Mouse (Mus musculus) limb, embryonic 10.5 days (tissue): ENCODE results near the gene Zfp341. TPM values are rescaled to one million over a fixed set of nuclear protein-coding genes. Genes with fewer than 3 reads are reported as not detected.

Experiments used
- DNase-seq: peaks from one replicate; pipeline ENCODE4 v3.0.0-alpha.2; 2017; ENCODE audit warnings: low spot score
- H3K27ac ChIP-seq: fragments of 300-500 bp; sonication (generic); 2 replicates; pipeline ENCODE4 v1.5.1; 2016; ENCODE audit warnings: mild to moderate bottlenecking
- H3K27me3 ChIP-seq: fragments of 300-500 bp; sonication (generic); 2 replicates; pipeline ENCODE4 v1.6.1; 2016; ENCODE audit warnings: low read depth, mild to moderate bottlenecking; ENCODE audit not compliant: poor library complexity, severe bottlenecking
- H3K36me3 ChIP-seq: fragments of 300-500 bp; sonication (generic); 2 replicates; pipeline ENCODE4 v1.6.1; 2016; ENCODE audit warnings: mild to moderate bottlenecking, moderate library complexity
- H3K4me1 ChIP-seq: fragments of 300-500 bp; sonication (generic); 2 replicates; pipeline ENCODE4 v1.6.1; 2016
- H3K4me3 ChIP-seq: fragments of 300-500 bp; sonication (generic); 2 replicates; pipeline ENCODE4 v1.5.1; 2016; ENCODE audit warnings: mild to moderate bottlenecking, moderate library complexity
- H3K9me3 ChIP-seq: fragments of 300-500 bp; sonication (generic); replicated peaks from 2 replicates; pipeline ENCODE4 v1.6.1; 2016; ENCODE audit warnings: mild to moderate bottlenecking
- WGBS: fragments of 180-500 bp; shearing (Covaris S2); methylation state at CpG from one replicate; pipeline ENCODE4 v1.1.7; 2016; 5-methylcytosine and 5-hydroxymethylcytosine counted together
- polyA plus RNA-seq: library from polyadenylated mRNA; unstranded; fragments of >200 nt; fragmentation: Nextera tagmentation; extraction: Ambion mirVana; gene quantifications from 2 replicates; pipeline ENCODE4 v1.2.1, GENCODE M21; 2016

Gene Zfp341
- polyA plus RNA-seq, 1 experiment from 2014 or later: 1.1 TPM

- H3K4me1 ChIP-seq: peaks cover 20% of the 10 kb centered on the region
- H3K4me3 ChIP-seq: peak overlapping the region; percentile 22; the same call in 1 of the 2 replicates
- peak overlapping the region; percentile 68; the same call in 1 of the 2 replicates for H3K27ac ChIP-seq
- no peaks in the 10 kb centered on the region for H3K9me3 ChIP-seq
- no peaks in the 10 kb centered on the region for H3K27me3 ChIP-seq
- H3K36me3 ChIP-seq: peaks cover 21% of the 10 kb centered on the region
- 74% methylated on average over 19 of the region's 19 CpGs for WGBS
- no peak for DNase-seq
Observed at GRCm38 (mm10) chr2:154676653-154677609, 63.8 kb downstream of the Zfp341 start.

GRCm38 (mm10) chr2:154677651-154678139 lies 64.6 kb downstream of the Zfp341 start:
- H3K4me1 ChIP-seq: peaks cover 27% of the 10 kb centered on the region
- H3K9me3 ChIP-seq: no peaks in the 10 kb centered on the region
- H3K27me3 ChIP-seq: no peaks in the 10 kb centered on the region
- 0 out of 2 replicates have a peak overlapping the region, but pooled peaks have one; percentile 10 for H3K27ac ChIP-seq
- no peak overlapping the region for H3K4me3 ChIP-seq
- peaks cover 17% of the 10 kb centered on the region for H3K36me3 ChIP-seq
- DNase-seq: no peak
- 83% methylated on average over 10 of the region's 10 CpGs for WGBS

- 97% methylated on average over 3 of the region's 3 CpGs for WGBS
- Histone ChIP-seq H3K27ac (no peak overlapping the region), H3K27me3 (no peaks in the 10 kb centered on the region), H3K4me3 (no peak overlapping the region), H3K36me3 (peaks cover 14% of the 10 kb centered on the region), H3K4me1 (peaks cover 30% of the 10 kb centered on the region), H3K9me3 (no peaks in the 10 kb centered on the region)
- no peak for DNase-seq
Observed at GRCm38 (mm10) chr2:154678995-154679394, 65.9 kb downstream of the Zfp341 start.

DNA sequence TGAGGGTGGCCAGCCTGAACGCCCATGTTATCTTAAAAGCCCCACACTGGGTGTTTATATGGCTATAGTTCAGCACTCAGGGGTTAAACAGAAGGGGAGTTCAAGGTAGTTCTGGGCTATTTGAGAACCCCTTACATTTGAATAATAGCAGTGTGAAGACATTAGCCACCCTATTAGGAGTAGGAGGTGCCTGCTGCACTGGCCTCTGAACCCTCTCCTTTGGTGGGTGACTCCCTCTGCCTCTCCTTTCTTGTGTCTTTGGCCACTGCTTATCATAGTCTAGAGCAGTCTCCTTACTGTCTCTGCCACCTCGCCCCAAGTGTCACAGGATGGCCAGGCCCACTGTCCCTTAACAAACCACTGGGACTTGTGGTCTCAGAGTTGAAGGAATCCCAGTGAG lies 67.2 kb downstream of the Zfp341 start:
- 78% methylated on average over 2 of the region's 2 CpGs for WGBS
- H3K27me3 ChIP-seq: no peaks in the 10 kb centered on the region
- H3K4me1 ChIP-seq: peaks cover 30% of the 10 kb centered on the region
- H3K9me3 ChIP-seq: no peaks in the 10 kb centered on the region
- H3K4me3 ChIP-seq: no peak overlapping the region
- DNase-seq: no peak
- H3K36me3 ChIP-seq: peaks cover 19% of the 10 kb centered on the region
- no peak overlapping the region for H3K27ac ChIP-seq

- Histone ChIP-seq H3K36me3 (peaks cover 15% of the 10 kb centered on the region), H3K4me1 (peaks cover 30% of the 10 kb centered on the region), H3K4me3 (no peak overlapping the region), H3K9me3 (no peaks in the 10 kb centered on the region), H3K27me3 (no peaks in the 10 kb centered on the region), H3K27ac (no peak overlapping the region)
- no peak for DNase-seq
- 94% methylated on average over 6 of the region's 6 CpGs for WGBS
Observed at GRCm38 (mm10) chr2:154680941-154681340, 67.8 kb downstream of the Zfp341 start.

DNA sequence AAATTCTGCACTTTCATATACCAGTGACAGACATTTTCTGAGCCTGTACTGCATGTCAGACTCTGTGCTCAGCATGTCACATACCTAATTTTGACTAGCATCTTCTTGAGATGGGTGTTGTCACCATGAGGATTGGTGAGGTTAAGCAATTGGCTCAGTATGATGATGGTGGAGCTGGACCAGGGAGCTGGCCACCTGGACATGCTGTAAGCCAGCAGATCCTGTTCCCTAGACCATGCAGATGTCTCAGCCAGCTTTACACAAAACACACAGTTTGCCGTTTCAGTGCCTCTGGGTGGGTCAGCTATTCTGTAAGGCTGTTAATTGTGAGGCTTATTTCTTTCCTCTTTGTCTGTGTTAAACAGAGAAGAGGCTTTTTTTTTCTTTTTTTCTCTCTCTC lies 69.6 kb downstream of the Zfp341 start:
- H3K4me1 ChIP-seq: peaks cover 19% of the 10 kb centered on the region
- no peaks in the 10 kb centered on the region for H3K9me3 ChIP-seq
- 81% methylated on average over 1 of the region's 1 CpGs for WGBS
- no peak overlapping the region for H3K4me3 ChIP-seq
- DNase-seq: no peak
- H3K27me3 ChIP-seq: no peaks in the 10 kb centered on the region
- peaks cover 15% of the 10 kb centered on the region for H3K36me3 ChIP-seq
- no peak overlapping the region for H3K27ac ChIP-seq

DNA sequence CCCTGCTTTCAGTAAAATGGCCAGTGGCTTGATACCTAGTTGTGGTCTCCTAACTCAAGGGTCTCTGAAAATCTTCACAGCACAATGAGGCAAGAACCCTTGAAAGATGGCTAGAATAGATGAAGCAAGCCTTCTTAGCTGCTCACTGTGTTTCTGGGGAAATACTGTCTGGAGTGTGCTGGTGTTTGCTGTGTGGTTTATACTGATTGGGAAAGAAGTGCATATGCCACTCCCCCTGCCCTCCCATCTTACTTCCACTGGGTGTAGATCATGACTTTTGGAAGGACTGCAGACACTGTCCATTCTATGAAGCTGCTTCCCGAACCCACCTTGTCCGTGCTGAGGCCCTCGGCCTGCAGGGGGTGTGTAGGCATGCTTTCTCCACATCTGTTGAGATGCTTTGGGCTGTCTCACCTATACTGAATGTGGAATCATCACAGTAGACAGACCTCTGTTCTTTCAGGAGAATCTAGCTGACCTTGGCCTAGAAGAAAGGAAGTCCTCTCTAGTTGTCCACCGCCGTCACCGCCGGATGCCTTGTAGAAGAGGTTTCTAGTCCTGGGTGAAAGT lies 71.9 kb downstream of the Zfp341 start:
- Histone ChIP-seq H3K36me3 (peaks cover 19% of the 10 kb centered on the region), H3K4me1 (peaks cover 17% of the 10 kb centered on the region), H3K27ac (no peak overlapping the region), H3K27me3 (no peaks in the 10 kb centered on the region), H3K4me3 (no peak overlapping the region), H3K9me3 (no peaks in the 10 kb centered on the region)
- no peak for DNase-seq
- WGBS: 93% methylated on average over 7 of the region's 7 CpGs

- H3K27me3 ChIP-seq: no peaks in the 10 kb centered on the region
- peaks cover 27% of the 10 kb centered on the region for H3K36me3 ChIP-seq
- no peak for DNase-seq
- no peaks in the 10 kb centered on the region for H3K9me3 ChIP-seq
- H3K27ac ChIP-seq: no peak overlapping the region
- 86% methylated on average over 3 of the region's 3 CpGs for WGBS
- H3K4me1 ChIP-seq: peaks cover 15% of the 10 kb centered on the region
- H3K4me3 ChIP-seq: no peak overlapping the region
Observed at GRCm38 (mm10) chr2:154685772-154686171, 72.7 kb downstream of the Zfp341 start.

DNA sequence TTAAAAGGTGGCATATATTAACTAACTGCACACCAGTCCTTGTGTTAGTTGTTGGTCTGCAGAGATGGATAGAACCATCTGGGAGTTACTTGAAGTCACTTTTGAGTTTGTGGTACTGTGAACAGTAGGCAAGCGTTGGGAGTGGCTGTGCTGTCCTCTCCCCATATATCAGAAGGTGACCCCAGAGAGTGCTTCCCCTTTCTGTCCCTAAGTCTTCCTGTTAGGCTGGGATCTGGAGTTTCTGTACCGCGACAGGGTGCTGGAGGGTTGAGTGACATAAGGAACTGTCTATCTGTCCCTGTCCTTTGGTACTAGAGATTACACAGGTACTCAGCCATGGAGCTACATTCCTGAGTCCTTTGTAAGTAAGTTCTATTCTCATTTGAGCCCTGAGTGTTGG lies 73.7 kb downstream of the Zfp341 start:
- H3K9me3 ChIP-seq: no peaks in the 10 kb centered on the region
- 86% methylated on average over 3 of the region's 3 CpGs for WGBS
- DNase-seq: no peak
- H3K36me3 ChIP-seq: peaks cover 35% of the 10 kb centered on the region
- H3K4me3 ChIP-seq: no peak overlapping the region
- peaks cover 11% of the 10 kb centered on the region for H3K4me1 ChIP-seq
- no peaks in the 10 kb centered on the region for H3K27me3 ChIP-seq
- H3K27ac ChIP-seq: no peak overlapping the region

DNA sequence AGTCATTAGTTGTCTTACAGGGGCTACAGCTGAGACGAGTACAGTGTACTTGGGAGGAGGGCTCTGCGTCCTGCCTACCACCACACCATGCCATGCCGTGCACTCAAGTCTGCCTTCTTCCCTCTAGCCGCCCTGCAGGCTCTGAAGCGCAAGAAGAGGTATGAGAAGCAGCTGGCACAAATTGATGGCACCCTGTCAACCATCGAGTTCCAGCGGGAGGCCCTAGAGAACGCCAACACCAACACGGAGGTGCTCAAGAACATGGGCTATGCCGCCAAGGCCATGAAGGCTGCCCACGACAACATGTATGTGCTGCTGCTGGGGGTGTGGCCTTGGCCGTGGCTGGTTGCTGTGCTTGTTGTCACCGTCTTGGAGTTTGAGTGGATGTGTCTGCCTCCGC lies 76.3 kb downstream of the Zfp341 start:
- Histone ChIP-seq H3K9me3 (no peaks in the 10 kb centered on the region), H3K27ac (no peak overlapping the region), H3K36me3 (peaks cover 57% of the 10 kb centered on the region), H3K4me3 (no peak overlapping the region), H3K4me1 (0 out of 2 replicates have a peak, but pooled peaks cover 3% of the 10 kb centered on the region), H3K27me3 (no peaks in the 10 kb centered on the region)
- whole genome bisulfite sequencing: 93% methylated on average over 14 of the region's 14 CpGs
- no peak for DNase-seq

DNA sequence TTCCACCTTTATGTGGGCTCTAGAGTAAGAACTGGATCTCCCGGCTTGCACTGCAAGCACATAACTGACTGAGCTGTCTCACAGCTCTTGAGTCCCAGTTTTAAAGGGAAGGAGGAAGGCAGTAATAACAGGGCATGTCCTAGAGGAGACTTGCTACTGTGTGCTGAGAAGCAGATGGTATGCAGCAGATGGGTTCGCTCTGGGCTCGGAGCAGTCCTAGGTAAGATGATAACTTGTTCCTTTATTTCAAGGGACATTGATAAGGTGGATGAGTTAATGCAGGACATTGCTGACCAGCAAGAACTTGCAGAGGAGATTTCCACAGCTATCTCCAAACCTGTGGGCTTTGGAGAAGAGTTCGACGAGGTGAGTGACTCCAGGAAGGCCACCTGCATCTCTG lies 77.9 kb downstream of the Zfp341 start:
- no peak overlapping the region for H3K4me3 ChIP-seq
- H3K36me3 ChIP-seq: peaks cover 65% of the 10 kb centered on the region
- 98% methylated on average over 5 of the region's 5 CpGs for WGBS
- H3K27ac ChIP-seq: no peak overlapping the region
- H3K9me3 ChIP-seq: no peaks in the 10 kb centered on the region
- H3K4me1 ChIP-seq: 0 out of 2 replicates have a peak, but pooled peaks cover 3% of the 10 kb centered on the region
- no peak for DNase-seq
- no peaks in the 10 kb centered on the region for H3K27me3 ChIP-seq

DNA sequence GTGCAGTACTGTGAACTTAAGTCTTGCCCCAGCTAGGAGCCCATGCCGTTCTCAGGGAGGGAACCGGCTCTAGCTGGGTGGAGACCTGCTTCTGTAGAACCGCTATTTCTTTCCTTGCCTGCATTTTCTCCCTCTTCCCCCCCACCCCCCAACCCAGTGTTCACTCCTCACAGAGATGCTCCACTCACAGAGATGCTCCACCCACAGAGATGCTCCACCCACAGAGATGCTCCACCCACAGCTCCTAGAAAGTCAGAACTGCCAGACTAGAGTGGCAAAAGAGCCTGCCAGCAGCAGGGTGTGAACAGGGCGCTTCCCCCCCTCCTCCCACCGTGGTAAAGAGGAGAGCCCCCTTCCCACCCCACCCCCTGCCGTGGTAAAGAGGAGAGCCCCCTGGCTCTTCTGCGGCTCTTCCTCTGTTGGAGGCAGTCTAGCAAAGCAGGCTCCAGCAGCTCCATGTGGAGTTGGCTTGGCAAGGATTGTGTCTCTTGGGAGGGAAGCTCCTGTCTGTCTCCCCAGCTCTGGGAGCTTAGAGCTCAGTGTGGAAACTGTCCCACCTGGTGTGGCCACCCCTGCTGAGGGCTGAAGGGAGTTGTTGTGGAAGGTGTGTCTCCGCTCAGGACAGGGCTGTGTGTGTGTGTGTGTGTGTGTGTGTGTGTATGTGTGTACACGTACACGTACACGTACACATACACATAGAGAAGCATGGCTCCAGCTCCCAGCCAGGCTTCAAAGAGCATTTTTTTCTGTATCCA lies 80.3 kb downstream of the Zfp341 start:
- H3K4me1 ChIP-seq: peaks cover 6% of the 10 kb centered on the region; the same call in 1 of the 2 replicates
- H3K27ac ChIP-seq: no peak overlapping the region
- WGBS: 73% methylated on average over 11 of the region's 11 CpGs
- no peaks in the 10 kb centered on the region for H3K9me3 ChIP-seq
- H3K36me3 ChIP-seq: peaks cover 72% of the 10 kb centered on the region
- no peak overlapping the region for H3K4me3 ChIP-seq
- no peaks in the 10 kb centered on the region for H3K27me3 ChIP-seq
- DNase-seq: no peak
